Mouse (Mus musculus) liver, embryonic 12.5 days (tissue): Measurements from ENCODE around the gene Ssbp4. TPM values are rescaled to one million over a fixed set of nuclear protein-coding genes. Genes with fewer than 3 reads are reported as not detected.

Source experiments
- ATAC-seq: fragments of 200-750 bp; cut with Nextera tagmentation; 2 replicates; pipeline ENCODE4 v1.8.0; 2017; ENCODE audit warnings: moderate number of reproducible peaks, mild to moderate bottlenecking, moderate library complexity
- H3K27ac ChIP-seq: fragments of 300-500 bp; sonication (generic); 2 replicates; pipeline ENCODE4 v1.5.1; 2016; ENCODE audit warnings: mild to moderate bottlenecking
- H3K27me3 ChIP-seq: fragments of 300-500 bp; sonication (generic); replicated peaks from 2 replicates; pipeline ENCODE4 v1.6.1; 2016; ENCODE audit warnings: mild to moderate bottlenecking, moderate library complexity
- H3K36me3 ChIP-seq: fragments of 300-500 bp; sonication (generic); 2 replicates; pipeline ENCODE4 v1.6.1; 2016; ENCODE audit warnings: mild to moderate bottlenecking, moderate library complexity
- H3K4me1 ChIP-seq: fragments of 300-500 bp; sonication (generic); 2 replicates; pipeline ENCODE4 v1.6.1; 2016
- H3K4me2 ChIP-seq: fragments of 300-500 bp; sonication (generic); 2 replicates; pipeline ENCODE4 v1.6.1; 2016; ENCODE audit warnings: mild to moderate bottlenecking, moderate library complexity
- H3K4me3 ChIP-seq: fragments of 300-500 bp; sonication (generic); 2 replicates; pipeline ENCODE4 v1.5.1; 2016; ENCODE audit warnings: mild to moderate bottlenecking, moderate library complexity
- H3K9ac ChIP-seq: fragments of 300-500 bp; sonication (generic); 2 replicates; pipeline ENCODE4 v1.6.1; 2016; ENCODE audit warnings: mild to moderate bottlenecking, moderate library complexity
- H3K9me3 ChIP-seq: fragments of 300-500 bp; sonication (generic); replicated peaks from 2 replicates; pipeline ENCODE4 v1.6.1; 2016; ENCODE audit warnings: mild to moderate bottlenecking, moderate library complexity
- whole genome bisulfite sequencing: fragments of 180-500 bp; shearing (Covaris S2); methylation state at CpG from one replicate; pipeline ENCODE4 v1.1.7; 2016; ENCODE audit not compliant: insufficient replicate concordance; 5-methylcytosine and 5-hydroxymethylcytosine counted together
- polyA plus RNA-seq: library from polyadenylated mRNA; unstranded; fragments of >200 nt; fragmentation: Nextera tagmentation; extraction: Ambion mirVana; gene quantifications from 2 replicates; pipeline ENCODE4 v1.2.1, GENCODE M21; 2016

The Ssbp4 gene
- polyA plus RNA-seq, 1 experiment from 2014 or later = 96.4 TPM

GRCm38 (mm10) chr8:70646775-70647174, 38.1 kb upstream of the Ssbp4 start:
- peak overlapping the region; percentile 27; the same call in 1 of the 2 replicates for H3K27ac ChIP-seq
- peaks cover 47% of the 10 kb centered on the region for H3K4me1 ChIP-seq
- peaks cover 25% of the 10 kb centered on the region for H3K36me3 ChIP-seq

GRCm38 (mm10) chr8:70646369-70646768, 37.7 kb upstream of the Ssbp4 start:
- 83% methylated on average over 6 of the region's 6 CpGs for WGBS
- H3K27me3 ChIP-seq = 0 out of 2 replicates have a peak, but pooled peaks cover 7% of the 10 kb centered on the region
- no peak overlapping the region for H3K9ac ChIP-seq
- H3K4me2 ChIP-seq = no peak overlapping the region
- peaks cover 23% of the 10 kb centered on the region for H3K36me3 ChIP-seq
- H3K4me3 ChIP-seq = no peak overlapping the region
- H3K9me3 ChIP-seq = no peaks in the 10 kb centered on the region
- H3K27ac ChIP-seq = peak overlapping the region; percentile 27; the same call in 1 of the 2 replicates
- H3K4me1 ChIP-seq = peaks cover 47% of the 10 kb centered on the region
- ATAC-seq = no peak

More at GRCm38 (mm10) chr8:70646775-70647174, 38.1 kb upstream of the Ssbp4 start:
- H3K27me3 ChIP-seq = 0 out of 2 replicates have a peak, but pooled peaks cover 7% of the 10 kb centered on the region
- no peak for ATAC-seq
- H3K9ac ChIP-seq = no peak overlapping the region
- no peak overlapping the region for H3K4me2 ChIP-seq
- H3K9me3 ChIP-seq = no peaks in the 10 kb centered on the region
- no peak overlapping the region for H3K4me3 ChIP-seq

- no peak overlapping the region for H3K4me3 ChIP-seq
- no peaks in the 10 kb centered on the region for H3K9me3 ChIP-seq
- H3K27ac ChIP-seq = no peak overlapping the region
- ATAC-seq = no peak
- no peak overlapping the region for H3K9ac ChIP-seq
- 62% methylated on average over 17 of the region's 17 CpGs for WGBS
- H3K4me1 ChIP-seq = peaks cover 47% of the 10 kb centered on the region
- 0 out of 2 replicates have a peak, but pooled peaks cover 7% of the 10 kb centered on the region for H3K27me3 ChIP-seq
- peaks cover 16% of the 10 kb centered on the region for H3K36me3 ChIP-seq
- H3K4me2 ChIP-seq = no peak overlapping the region
Measured at GRCm38 (mm10) chr8:70645501-70646224, 37.0 kb upstream of the Ssbp4 start.

GRCm38 (mm10) chr8:70644065-70644464, 35.4 kb upstream of the Ssbp4 start:
- Histone ChIP-seq H3K4me1 (peaks cover 39% of the 10 kb centered on the region), H3K9me3 (no peaks in the 10 kb centered on the region), H3K27ac (no peak overlapping the region), H3K4me3 (no peak overlapping the region), H3K27me3 (0 out of 2 replicates have a peak, but pooled peaks cover 7% of the 10 kb centered on the region), H3K36me3 (peaks cover 3% of the 10 kb centered on the region; the same call in 1 of the 2 replicates), H3K4me2 (no peak overlapping the region), H3K9ac (no peak overlapping the region)
- 73% methylated on average over 2 of the region's 2 CpGs for whole genome bisulfite sequencing
- ATAC-seq = no peak

GRCm38 (mm10) chr8:70643019-70643418, 34.3 kb upstream of the Ssbp4 start:
- Histone ChIP-seq H3K9ac (no peak overlapping the region), H3K4me3 (no peak overlapping the region), H3K4me2 (no peak overlapping the region), H3K4me1 (peaks cover 36% of the 10 kb centered on the region), H3K27ac (no peak overlapping the region), H3K36me3 (no peaks in the 10 kb centered on the region), H3K27me3 (0 out of 2 replicates have a peak, but pooled peaks cover 7% of the 10 kb centered on the region), H3K9me3 (no peaks in the 10 kb centered on the region)
- no peak for ATAC-seq
- WGBS = 49% methylated on average over 3 of the region's 3 CpGs

- ATAC-seq = no peak
- Histone ChIP-seq H3K4me2 (no peak overlapping the region), H3K9ac (no peak overlapping the region), H3K27me3 (0 out of 2 replicates have a peak, but pooled peaks cover 7% of the 10 kb centered on the region), H3K36me3 (no peaks in the 10 kb centered on the region), H3K4me3 (no peak overlapping the region), H3K9me3 (no peaks in the 10 kb centered on the region), H3K27ac (no peak overlapping the region), H3K4me1 (peaks cover 52% of the 10 kb centered on the region)
- WGBS = 72% methylated on average over 9 of the region's 9 CpGs
Measured at GRCm38 (mm10) chr8:70638752-70639151, 30.1 kb upstream of the Ssbp4 start.

GRCm38 (mm10) chr8:70636838-70637237, 28.2 kb upstream of the Ssbp4 start:
- H3K9ac ChIP-seq = no peak overlapping the region
- no peaks in the 10 kb centered on the region for H3K9me3 ChIP-seq
- 60% methylated on average over 8 of the region's 8 CpGs for WGBS
- no peak overlapping the region for H3K4me2 ChIP-seq
- H3K27me3 ChIP-seq = peaks cover 10% of the 10 kb centered on the region
- H3K4me1 ChIP-seq = peaks cover 56% of the 10 kb centered on the region
- H3K36me3 ChIP-seq = no peaks in the 10 kb centered on the region
- no peak overlapping the region for H3K4me3 ChIP-seq
- ATAC-seq = peak; percentile 29
- H3K27ac ChIP-seq = peak overlapping the region; percentile 33; the same call in 1 of the 2 replicates

- 28% methylated on average over 6 of the region's 6 CpGs for WGBS
- H3K4me2 ChIP-seq = 0 out of 2 replicates have a peak overlapping the region, but pooled peaks have one; percentile 1
- H3K9me3 ChIP-seq = no peaks in the 10 kb centered on the region
- H3K27ac ChIP-seq = peak overlapping the region; percentile 79
- H3K9ac ChIP-seq = peak overlapping the region; percentile 50
- peaks cover 66% of the 10 kb centered on the region for H3K4me1 ChIP-seq
- no peaks in the 10 kb centered on the region for H3K36me3 ChIP-seq
- peaks cover 21% of the 10 kb centered on the region for H3K27me3 ChIP-seq
- no peak overlapping the region for H3K4me3 ChIP-seq
- ATAC-seq = no peak
Measured at GRCm38 (mm10) chr8:70635527-70635926, 26.9 kb upstream of the Ssbp4 start.

- WGBS = 45% methylated on average over 6 of the region's 6 CpGs
- peak overlapping the region; percentile 79 for H3K27ac ChIP-seq
- H3K9ac ChIP-seq = no peak overlapping the region
- no peak overlapping the region for H3K4me3 ChIP-seq
- no peaks in the 10 kb centered on the region for H3K9me3 ChIP-seq
- no peak for ATAC-seq
- 0 out of 2 replicates have a peak, but pooled peaks cover 2% of the 10 kb centered on the region for H3K36me3 ChIP-seq
- no peak overlapping the region for H3K4me2 ChIP-seq
- H3K27me3 ChIP-seq = peaks cover 21% of the 10 kb centered on the region
- peaks cover 79% of the 10 kb centered on the region for H3K4me1 ChIP-seq
Measured at GRCm38 (mm10) chr8:70634066-70634465, 25.4 kb upstream of the Ssbp4 start.

GRCm38 (mm10) chr8:70632346-70632892, 23.7 kb upstream of the Ssbp4 start, which contains the start of gene Gdf15:
TSS of gene Gdf15 (minus strand) at chr8:70632456.
- WGBS = 65% methylated on average over 6 of the region's 6 CpGs
- 0 out of 2 replicates have a peak, but pooled peaks have one; percentile 6 for ATAC-seq
- Histone ChIP-seq H3K9ac (peak within 1 kb of the TSS; percentile 75), H3K9me3 (no peaks in the 10 kb centered on the region), H3K4me1 (peaks cover 70% of the 10 kb centered on the region), H3K4me3 (peak within 1 kb of the TSS; percentile 67), H3K27ac (peak within 1 kb of the TSS; percentile 79), H3K36me3 (0 out of 2 replicates have a peak, but pooled peaks cover 3% of the 10 kb centered on the region), H3K4me2 (peak within 1 kb of the TSS; percentile 78), H3K27me3 (peaks cover 21% of the 10 kb centered on the region)

GRCm38 (mm10) chr8:70631436-70631835, 22.8 kb upstream of the Ssbp4 start:
- no peaks in the 10 kb centered on the region for H3K9me3 ChIP-seq
- H3K27ac ChIP-seq = peak overlapping the region; percentile 79
- peaks cover 21% of the 10 kb centered on the region for H3K27me3 ChIP-seq
- 14% methylated on average over 23 of the region's 24 CpGs for WGBS
- peak overlapping the region; percentile 75 for H3K9ac ChIP-seq
- H3K36me3 ChIP-seq = 0 out of 2 replicates have a peak, but pooled peaks cover 3% of the 10 kb centered on the region
- peak overlapping the region; percentile 78 for H3K4me2 ChIP-seq
- no peak for ATAC-seq
- peak overlapping the region; percentile 67 for H3K4me3 ChIP-seq
- peaks cover 60% of the 10 kb centered on the region for H3K4me1 ChIP-seq
